Mouse (Mus musculus) G1E (cell line): ENCODE results near the gene Gm15448.
"Not testable (repeated sequence)": the region's sequence is repeated elsewhere in the genome, so short reads cannot be mapped to it uniquely, and the experiment has no call there.

Source experiments
- CTCF ChIP-seq: IDR thresholded peaks from 2 replicates; pipeline ENCODE4 v1.5.1; 2012; ENCODE audit warnings: low read depth, low read length, inconsistent platforms, mixed read lengths
- GATA1 ChIP-seq: IDR thresholded peaks from 2 replicates; pipeline ENCODE4 v1.6.1; 2012; ENCODE audit warnings: borderline replicate concordance, low read length, inconsistent platforms, mixed read lengths
- GATA2 ChIP-seq: IDR thresholded peaks from 2 replicates; pipeline ENCODE4 v1.6.1; 2012; ENCODE audit warnings: low read depth, low read length, inconsistent platforms, borderline replicate concordance
- POLR2AphosphoS5 ChIP-seq: IDR thresholded peaks from 2 replicates; pipeline ENCODE4 v1.6.1; 2012; ENCODE audit warnings: low read depth, low read length, inconsistent platforms; ENCODE audit not compliant: insufficient replicate concordance
- TAL1 ChIP-seq: conservative IDR thresholded peaks from 2 replicates; pipeline ENCODE4 v1.6.1; 2012; ENCODE audit warnings: low read depth, low read length, inconsistent platforms, mixed read lengths

- not testable (repeated sequence) for TF ChIP-seq CTCF, GATA1, GATA2, TAL1, POLR2AphosphoS5
Observed at GRCm38 (mm10) chr7:3830633-3831032, 5.1 kb upstream of the Gm15448 start.
